Mouse (Mus musculus): ENCODE data around the gene Phex.

The Phex gene

GRCm38 (mm10) chrX:157415212-157415611 is at the start of gene Phex:
Gene Phex, minus strand, starts transcription at chrX:157415312.
- in situ Hi-C loops (cut with MseI, MboI) = no loop called here

- in situ Hi-C loops (cut with MseI, MboI) = no loop called here
Measured at GRCm38 (mm10) chrX:157462716-157463115, 47.6 kb upstream of the Phex start.

GRCm38 (mm10) chrX:157454430-157454829 is 39.3 kb upstream of the Phex start:
- in situ Hi-C loops (cut with MseI, MboI) = loop anchor here in 1 of 2 experiments (10.0 kb wide), 1 partner anchor 540 kb away; no protein-coding TSS in a partner anchor

- in situ Hi-C loops (cut with MseI, MboI) = no loop called here
Measured at GRCm38 (mm10) chrX:157449000-157449399, 33.9 kb upstream of the Phex start.

- in situ Hi-C loops (cut with MseI, MboI) = no loop called here
Measured at GRCm38 (mm10) chrX:157447431-157447830, 32.3 kb upstream of the Phex start.

- in situ Hi-C loops (cut with MseI, MboI) = no loop called here
Measured at GRCm38 (mm10) chrX:157434768-157435167, 19.7 kb upstream of the Phex start.

- in situ Hi-C loops (cut with MseI, MboI) = no loop called here
Measured at GRCm38 (mm10) chrX:157419451-157419850, 4.3 kb upstream of the Phex start.

- in situ Hi-C loops (cut with MseI, MboI) = no loop called here
Measured at GRCm38 (mm10) chrX:157404919-157405318, 10.2 kb downstream of the Phex start.

GRCm38 (mm10) chrX:157391241-157391640 is 23.9 kb downstream of the Phex start:
- in situ Hi-C loops (cut with MseI, MboI) = no loop called here

- in situ Hi-C loops (cut with MseI, MboI) = no loop called here
Measured at GRCm38 (mm10) chrX:157390102-157390501, 25.0 kb downstream of the Phex start.

GRCm38 (mm10) chrX:157388419-157388818 is 26.7 kb downstream of the Phex start:
- in situ Hi-C loops (cut with MseI, MboI) = no loop called here

GRCm38 (mm10) chrX:157387025-157387424 is 28.1 kb downstream of the Phex start:
- in situ Hi-C loops (cut with MseI, MboI) = no loop called here

GRCm38 (mm10) chrX:157378822-157379221 is 36.3 kb downstream of the Phex start:
- in situ Hi-C loops (cut with MseI, MboI) = no loop called here

- in situ Hi-C loops (cut with MseI, MboI) = no loop called here
Measured at GRCm38 (mm10) chrX:157377456-157377855, 37.7 kb downstream of the Phex start.

GRCm38 (mm10) chrX:157373873-157374272 is 41.2 kb downstream of the Phex start:
- in situ Hi-C loops (cut with MseI, MboI) = no loop called here

GRCm38 (mm10) chrX:157369166-157369565 is 45.9 kb downstream of the Phex start:
- in situ Hi-C loops (cut with MseI, MboI) = no loop called here

- in situ Hi-C loops (cut with MseI, MboI) = no loop called here
Measured at GRCm38 (mm10) chrX:157355521-157355920, 59.6 kb downstream of the Phex start.

- in situ Hi-C loops (cut with MseI, MboI) = no loop called here
Measured at GRCm38 (mm10) chrX:157346201-157346600, 68.9 kb downstream of the Phex start.

GRCm38 (mm10) chrX:157334726-157335125 is 80.4 kb downstream of the Phex start:
- in situ Hi-C loops (cut with MseI, MboI) = no loop called here

- in situ Hi-C loops (cut with MseI, MboI) = no loop called here
Measured at GRCm38 (mm10) chrX:157329821-157330220, 85.3 kb downstream of the Phex start.

GRCm38 (mm10) chrX:157328396-157328795 is 86.7 kb downstream of the Phex start:
- in situ Hi-C loops (cut with MseI, MboI) = no loop called here

GRCm38 (mm10) chrX:157327756-157328155 is 87.4 kb downstream of the Phex start:
- in situ Hi-C loops (cut with MseI, MboI) = no loop called here

GRCm38 (mm10) chrX:157324396-157324795 is 90.7 kb downstream of the Phex start:
- in situ Hi-C loops (cut with MseI, MboI) = no loop called here

GRCm38 (mm10) chrX:157310331-157310730 is 104.8 kb downstream of the Phex start:
- in situ Hi-C loops (cut with MseI, MboI) = no loop called here

Measured in mouse trophoblast stem cell (cell line).